Mouse (Mus musculus) lung, adult 2 months (tissue): ENCODE data around the gene Trappc6b. TPM values are rescaled to one million over a fixed set of nuclear protein-coding genes. Genes with fewer than 3 reads are reported as not detected.
A peak's percentile ranks its signal among the peaks of the same experiment; 100 is the strongest.
"Not testable (repeated sequence)": the region's sequence is repeated elsewhere in the genome, so short reads cannot be mapped to it uniquely, and the experiment has no call there.

ENCODE experiments used
- DNase-seq: peaks from one replicate; pipeline ENCODE4 v3.0.0; 2022
- H3K4me1 ChIP-seq: fragments of 200-500 bp; 2 replicates; pipeline ENCODE4 v1.6.1; 2011; ENCODE audit warnings: low read length; ENCODE audit not compliant: control insufficient read depth, insufficient read depth
- H3K4me3 ChIP-seq: fragments of 200-500 bp; replicated peaks from 2 replicates; pipeline ENCODE3; 2011; ENCODE audit warnings: low read depth, mild to moderate bottlenecking, control low read depth, low read length; ENCODE audit errors: extremely low read depth
- CTCF ChIP-seq: fragments of 200-500 bp; IDR thresholded peaks from 2 replicates; pipeline ENCODE4 v1.5.1; 2011; ENCODE audit warnings: mild to moderate bottlenecking, low read length, control low read depth; ENCODE audit not compliant: insufficient read depth
- POLR2A ChIP-seq: fragments of 200-500 bp; IDR thresholded peaks from 2 replicates; pipeline ENCODE4 v1.6.1; 2011; ENCODE audit warnings: low read depth, mild to moderate bottlenecking, control low read depth, low read length, borderline replicate concordance; ENCODE audit errors: extremely low read depth
- WGBS: fragments of 180-500 bp; shearing (Covaris S2); methylation state at CpG from one replicate; pipeline ENCODE4 v1.1.7; 2018; 5-methylcytosine and 5-hydroxymethylcytosine counted together
- polyA plus RNA-seq: library from polyadenylated mRNA; depleted of rRNA; stranded (reverse); fragments of >200 nt; gene quantifications from 2 replicates; pipeline ENCODE4 v1.2.3, GENCODE M21; 2012

Gene Trappc6b
- polyA plus RNA-seq, 1 experiment, result 87.9 TPM

DNA sequence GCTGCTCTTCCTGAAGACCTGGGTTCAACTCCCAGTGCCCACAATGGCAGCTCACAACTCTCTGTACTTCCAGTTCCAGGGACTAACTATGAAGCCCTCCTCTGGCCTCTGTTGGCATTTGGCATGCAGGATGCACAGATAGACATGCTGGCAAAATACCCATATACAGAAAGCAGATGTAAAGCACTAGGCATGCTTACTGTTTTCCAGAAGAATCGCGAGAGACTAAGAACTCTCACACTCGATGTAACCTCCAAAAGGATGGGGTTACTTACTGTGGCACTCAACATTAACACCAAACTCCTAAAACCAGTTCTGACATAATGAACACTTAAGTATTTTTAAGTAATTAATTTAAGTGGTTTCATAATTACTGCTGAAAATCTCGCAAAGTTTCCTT is 950 bp downstream of the Trappc6b start:
- TF ChIP-seq POLR2A, result no peak
- no peak for TF ChIP-seq CTCF
- no peak for DNase-seq
- WGBS, result 25% methylated on average over 4 of the region's 4 CpGs
- H3K4me1 ChIP-seq, result peaks cover 9% of the 10 kb centered on the region
- peak overlapping the region; percentile 87 for H3K4me3 ChIP-seq

DNA sequence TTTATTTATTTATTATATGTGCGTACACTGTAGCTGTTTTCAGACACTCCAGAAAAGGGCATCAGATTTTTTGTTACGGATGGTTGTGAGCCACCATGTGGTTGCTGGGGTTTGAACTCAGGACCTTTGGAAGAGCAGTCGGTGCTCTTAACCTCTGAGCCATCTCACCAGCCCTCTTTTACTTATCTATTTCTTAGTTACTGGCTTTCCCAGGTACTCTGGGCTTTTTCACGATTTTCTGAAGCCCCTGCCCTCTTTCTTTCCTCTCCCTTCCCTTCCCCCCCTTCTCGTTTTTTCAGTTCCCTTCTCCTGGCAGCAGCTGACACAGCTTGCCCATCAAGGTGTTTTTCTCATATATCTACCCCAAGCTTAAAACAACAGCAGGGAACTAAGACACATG is 3.0 kb downstream of the Trappc6b start:
- 77% methylated on average over 5 of the region's 5 CpGs for WGBS
- H3K4me1 ChIP-seq, result peaks cover 11% of the 10 kb centered on the region
- DNase-seq, H3K4me3 ChIP-seq: not testable (repeated sequence)

DNA sequence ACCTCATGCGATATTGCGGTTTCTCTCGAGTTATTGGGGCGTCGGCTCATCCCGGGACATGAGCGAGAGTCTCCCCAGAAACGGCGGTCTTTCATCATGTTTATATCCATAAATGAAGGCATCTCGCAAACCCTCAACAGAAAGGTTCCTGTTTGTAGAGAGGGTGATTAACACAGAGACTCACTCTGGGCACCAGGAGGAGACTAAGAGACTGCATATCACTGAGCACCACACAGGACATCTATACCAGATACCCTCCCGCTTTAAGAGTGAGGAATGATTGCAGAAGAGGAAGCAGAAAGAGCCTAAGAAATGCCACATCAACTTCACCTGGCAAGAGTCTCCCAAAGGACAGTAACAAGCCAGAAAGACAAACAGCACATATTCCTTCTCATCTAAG is 5.0 kb downstream of the Trappc6b start:
- 95% methylated on average over 11 of the region's 11 CpGs for WGBS
- TF ChIP-seq POLR2A, result no peak
- TF ChIP-seq CTCF, result no peak
- Histone ChIP-seq H3K4me3 (no peak overlapping the region), H3K4me1 (peaks cover 14% of the 10 kb centered on the region)
- no peak for DNase-seq

DNA sequence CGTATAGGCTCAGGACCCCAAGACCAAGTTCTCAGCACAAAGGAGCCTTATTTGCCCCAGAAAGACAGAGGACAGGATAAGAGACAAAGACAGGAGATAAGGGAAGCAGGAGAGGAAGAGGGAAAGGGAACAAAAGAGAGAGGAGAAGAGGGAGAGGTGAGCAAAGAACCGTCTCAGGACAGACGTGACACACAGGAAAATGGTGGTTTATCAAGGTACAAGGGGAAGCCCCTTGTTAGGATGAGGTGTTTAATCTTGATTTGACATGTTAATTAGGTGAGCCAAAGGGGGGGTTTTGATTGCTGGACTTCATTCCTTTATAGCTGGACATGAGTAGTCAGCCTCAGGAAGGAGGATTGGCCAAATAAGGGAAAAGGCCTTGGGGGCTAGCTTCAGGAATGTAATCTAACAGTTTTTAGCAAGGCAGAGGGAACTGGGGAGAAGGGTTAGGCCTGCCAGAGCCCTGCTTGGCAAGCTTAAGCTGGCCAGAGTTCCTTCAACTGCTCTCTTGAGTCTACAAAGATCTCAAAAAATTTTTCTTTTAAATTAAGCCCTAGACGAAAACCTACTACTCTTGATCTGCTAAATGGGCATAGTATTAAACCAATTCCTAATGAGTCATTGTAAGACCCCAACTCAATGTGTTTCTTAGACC is 5.9 kb downstream of the Trappc6b start:
- Histone ChIP-seq H3K4me3 (no peak overlapping the region), H3K4me1 (peaks cover 13% of the 10 kb centered on the region)
- DNase-seq, result no peak
- 50% methylated on average over 4 of the region's 4 CpGs for WGBS
- no peak for TF ChIP-seq CTCF

DNA sequence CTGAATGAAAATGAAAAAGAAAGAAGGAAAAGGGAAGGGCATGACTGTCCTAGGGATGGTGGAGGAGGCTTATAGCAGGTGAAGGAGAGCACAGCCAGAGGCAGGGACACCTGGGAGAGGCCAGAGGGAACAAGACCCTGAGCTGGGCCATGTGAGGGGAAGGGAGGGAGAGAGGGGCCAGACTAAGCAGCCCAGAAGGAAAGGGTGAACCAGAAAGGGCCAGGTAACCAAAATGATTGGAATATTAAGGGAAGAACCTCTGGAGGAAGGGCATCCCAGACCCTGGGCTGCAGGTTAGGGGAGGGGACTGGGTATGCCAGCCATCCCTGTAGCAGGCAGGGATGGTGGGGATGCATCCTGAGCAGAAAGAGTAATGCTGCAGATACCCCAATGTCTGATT is 7.3 kb downstream of the Trappc6b start:
- Histone ChIP-seq H3K4me3 (no peak overlapping the region), H3K4me1 (peaks cover 6% of the 10 kb centered on the region)
- TF ChIP-seq POLR2A, result no peak
- DNase-seq, result no peak

DNA sequence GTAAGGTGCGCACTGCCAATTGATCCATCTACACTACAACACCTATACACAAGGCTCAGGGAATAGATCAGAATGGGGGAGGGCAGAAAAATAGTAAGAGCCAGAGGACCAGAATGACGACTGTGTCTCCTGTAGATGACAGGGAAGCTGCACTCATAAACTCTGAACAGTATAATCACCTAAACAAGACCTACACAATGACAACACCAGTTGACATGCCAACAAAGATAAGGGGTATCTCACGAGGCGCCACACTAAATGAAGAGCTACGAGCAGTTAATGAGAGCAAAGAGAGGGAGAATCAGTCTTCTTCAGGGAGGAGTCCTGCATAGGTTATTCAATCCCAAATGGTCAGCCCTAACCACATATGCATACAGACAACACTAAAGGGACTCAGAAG is 8.1 kb downstream of the Trappc6b start:
- TF ChIP-seq POLR2A (no peak), CTCF (no peak)
- WGBS, result 87% methylated on average over 5 of the region's 5 CpGs
- no peak overlapping the region for H3K4me3 ChIP-seq
- DNase-seq, result no peak
- peaks cover 6% of the 10 kb centered on the region for H3K4me1 ChIP-seq

DNA sequence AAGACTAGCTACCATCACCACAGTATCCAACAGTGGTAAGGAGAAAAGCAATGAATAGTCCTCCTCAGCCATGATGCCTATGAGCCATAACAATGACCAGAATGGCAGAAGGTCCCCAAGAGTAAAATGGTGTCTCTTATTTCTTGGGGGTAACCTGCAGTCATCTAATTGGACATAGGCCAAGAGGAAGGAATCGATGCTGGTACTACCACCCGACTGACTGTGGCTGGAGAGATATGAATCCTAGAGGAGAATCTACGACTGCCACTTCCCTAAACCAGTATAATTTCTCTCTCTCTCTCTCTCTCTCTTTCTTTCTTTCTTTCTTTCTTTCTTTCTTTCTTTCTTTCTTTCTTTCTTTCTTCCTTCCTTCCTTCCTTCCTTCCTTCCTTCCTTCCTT is 8.8 kb downstream of the Trappc6b start:
- DNase-seq, result no peak
- WGBS, result 80% methylated on average over 3 of the region's 3 CpGs

DNA sequence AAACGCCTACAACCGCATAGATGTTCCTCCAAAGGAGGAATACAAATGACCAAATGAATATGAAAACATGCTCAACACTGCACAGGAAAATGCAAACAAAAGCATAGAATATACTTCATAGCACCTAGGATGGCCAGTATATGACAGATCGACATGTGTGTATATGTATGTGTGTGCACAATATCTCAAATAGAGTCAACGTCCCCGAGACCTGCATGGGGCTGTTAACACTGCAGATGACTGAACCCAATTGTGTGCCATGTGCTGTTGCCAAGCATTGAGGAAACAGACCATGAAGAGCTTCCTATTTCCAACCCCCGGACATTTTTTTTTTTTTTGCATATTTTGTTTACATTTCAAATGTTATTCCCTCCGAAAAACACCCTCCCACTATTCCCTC is 20.4 kb downstream of the Trappc6b start:
- Histone ChIP-seq H3K4me3 (no peak overlapping the region), H3K4me1 (peaks cover 2% of the 10 kb centered on the region; the same call in 1 of the 2 replicates)
- WGBS, result 21% methylated on average over 7 of the region's 7 CpGs
- no peak for DNase-seq
- TF ChIP-seq POLR2A, result no peak

More for the DNA sequence above, 8.8 kb downstream of the Trappc6b start:
- Histone ChIP-seq H3K4me1 (peaks cover 6% of the 10 kb centered on the region), H3K4me3 (no peak overlapping the region)
- TF ChIP-seq CTCF (no peak), POLR2A (no peak)

DNA sequence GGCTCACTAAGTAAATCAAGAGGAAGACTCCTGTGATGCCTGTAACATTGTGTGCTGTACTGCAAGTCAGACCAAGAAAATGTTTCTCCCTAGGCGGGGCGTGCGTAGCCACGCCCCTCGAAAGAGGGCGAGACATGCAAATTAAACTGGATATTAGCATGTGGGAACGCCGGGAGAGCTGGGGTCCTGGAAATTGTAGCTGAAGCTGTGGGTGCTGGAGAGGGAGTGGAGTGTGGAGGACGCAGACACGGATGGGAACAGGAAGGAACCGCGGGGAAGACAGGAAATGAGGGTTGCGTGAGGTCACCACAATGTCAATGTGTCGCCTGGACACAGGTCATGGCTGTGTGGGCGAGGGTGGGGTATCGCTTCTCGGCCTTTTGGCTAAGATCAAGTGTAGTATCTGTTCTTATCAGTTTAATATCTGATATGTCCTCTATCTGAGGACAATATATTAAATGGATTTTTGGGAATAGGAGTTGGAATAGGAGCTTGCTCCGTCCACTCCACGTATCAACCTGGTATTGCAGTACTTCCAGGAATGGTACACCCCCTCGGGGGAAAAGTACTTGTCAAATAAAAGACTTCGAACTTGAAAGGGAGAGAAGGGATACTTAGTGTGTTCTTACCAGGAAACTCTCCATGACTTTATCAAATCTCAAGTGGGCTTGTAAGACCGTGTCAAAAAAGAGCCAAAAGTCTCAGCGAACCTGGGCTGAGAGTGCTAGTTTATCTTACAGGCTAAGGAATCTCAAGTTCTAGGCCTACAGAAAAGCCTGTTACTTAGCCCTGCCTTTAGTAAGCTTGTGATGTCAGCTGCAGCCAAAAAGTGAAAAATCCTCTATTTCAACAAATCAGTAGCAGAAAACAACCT is 21.1 kb downstream of the Trappc6b start:
- Histone ChIP-seq H3K4me1 (peaks cover 2% of the 10 kb centered on the region; the same call in 1 of the 2 replicates), H3K4me3 (peak overlapping the region; percentile 78)
- TF ChIP-seq POLR2A (peak; percentile 78; the same call in 1 of the 2 replicates), CTCF (no peak)
- peak; percentile 40 for DNase-seq
- WGBS, result 11% methylated on average over 23 of the region's 23 CpGs
